In genomic region chr4:134238279-134238651, GRCm38 (mm10) we compare ENCODE assay signal across 7 mouse cellular contexts. TPM values are rescaled to one million over a fixed set of nuclear protein-coding genes. Genes with fewer than 3 reads are reported as not detected.
A peak's percentile ranks its signal among the peaks of the same experiment; 100 is the strongest.
DNase-seq lines count a peak whose midpoint lies in the region; ATAC-seq lines count a peak whose summit lies in the region.

Gene Cnksr1 (minus strand): TSS chr4:134238399.

- H3K36me3 ChIP-seq in hindbrain, embryonic 14.5 days (replicated peaks; ENCODE audit: control insufficient read depth, insufficient read depth): no peaks in the 10 kb centered on the region
- no peaks in the 10 kb centered on the region for H3K36me3 ChIP-seq in liver, embryonic 11.5 days (ENCODE audit: control insufficient read depth, insufficient read depth, low read length)

- no peak within 1 kb of the TSS for H3K27ac ChIP-seq in hindbrain, embryonic 14.5 days
- H3K27ac ChIP-seq in liver, embryonic 11.5 days (ENCODE audit: low read depth, low read length): no peak within 1 kb of the TSS

- no peak within 1 kb of the TSS for H3K9ac ChIP-seq in hindbrain, embryonic 14.5 days
- H3K9ac ChIP-seq in liver, embryonic 11.5 days (ENCODE audit: low read depth, low read length): no peak within 1 kb of the TSS

- peaks cover 18% of the 10 kb centered on the region for H3K27me3 ChIP-seq in hindbrain, embryonic 14.5 days (ENCODE audit: control insufficient read depth, insufficient read depth, low read length)
- H3K27me3 ChIP-seq in liver, embryonic 11.5 days (replicated peaks; ENCODE audit: control insufficient read depth, insufficient read depth, low read length): peaks cover 21% of the 10 kb centered on the region

- H3K4me1 ChIP-seq in hindbrain, embryonic 14.5 days (replicated peaks; ENCODE audit: control insufficient read depth, insufficient read depth, low read length): 0 out of 2 replicates have a peak, but pooled peaks cover 6% of the 10 kb centered on the region
- H3K4me1 ChIP-seq in liver, embryonic 11.5 days (replicated peaks; ENCODE audit: control insufficient read depth, insufficient read depth, low read length): peaks cover 8% of the 10 kb centered on the region

- peak within 1 kb of the TSS; percentile 28 for H3K4me2 ChIP-seq in hindbrain, embryonic 14.5 days (replicated peaks)
- H3K4me2 ChIP-seq in liver, embryonic 11.5 days: peak within 1 kb of the TSS; percentile 53

- peak; percentile 83 for DNase-seq in adipocyte (ENCODE audit: low spot score)
- peak; percentile 73 for DNase-seq in cerebellum, adult 11-12 months
- DNase-seq in gastrocnemius, adult 8-10 months (ENCODE audit: low spot score in 2 of 2): peak; percentile 78 to 89
- DNase-seq in hindbrain, embryonic 14.5 days (ENCODE audit: low spot score): no peak
- no peak for DNase-seq in liver, embryonic 11.5 days (ENCODE audit: low spot score)
- peak; percentile 77 for DNase-seq in ovary, postnatal 14 days (ENCODE audit: low spot score)
- DNase-seq in thymus, postnatal 0 days (ENCODE audit: low spot score): no peak

- H3K4me3 ChIP-seq in hindbrain, embryonic 14.5 days (replicated peaks; ENCODE audit: low read length): no peak within 1 kb of the TSS
- peak within 1 kb of the TSS; percentile 23 for H3K4me3 ChIP-seq in liver, embryonic 11.5 days (ENCODE audit: low read depth, low read length)

- no peak for ATAC-seq in hindbrain, embryonic 14.5 days (ENCODE audit: low FRiP score)
- no peak for ATAC-seq in liver, embryonic 11.5 days (replicated peaks; ENCODE audit: low FRiP score)

- 2% methylated on average over 18 of the region's 18 CpGs for WGBS in hindbrain, embryonic 14.5 days
- WGBS in liver, embryonic 11.5 days: 4% methylated on average over 18 of the region's 18 CpGs

- no peaks in the 10 kb centered on the region for H3K9me3 ChIP-seq in hindbrain, embryonic 14.5 days (ENCODE audit: control insufficient read depth, low read length)
- no peaks in the 10 kb centered on the region for H3K9me3 ChIP-seq in liver, embryonic 11.5 days (ENCODE audit: control insufficient read depth, low read length)

RNA-seq across cellular contexts. Expression of gene Cnksr1, which starts in this region (rescaled TPM):
- total RNA-seq in gastrocnemius, adult 8-10 months (2022): 10 to 100 TPM; 48.7 to 66.3 (median 61.7) TPM
- 0.13 and 0.31 TPM in 2 replicates for polyA plus RNA-seq in hindbrain, embryonic 14.5 days (2014; fragmentation: Nextera tagmentation; extraction: Ambion mirVana)
- 0.26 and 0.51 TPM in 2 replicates for polyA plus RNA-seq in liver, embryonic 11.5 days (2014; fragmentation: Nextera tagmentation; extraction: Ambion mirVana)
- 2.2 and 2.5 TPM in 2 replicates for polyA plus RNA-seq in thymus, postnatal 0 days (2015; fragmentation: Nextera tagmentation; extraction: Ambion mirVana)

Comparison
In these comparisons a context has a peak if more than half of its experiments do, and no peak if none do; other contexts are left out.
1. DNase-seq: peak in adipocyte (single experiment), cerebellum, adult 11-12 months (single experiment), gastrocnemius, adult 8-10 months (2 of 2) and ovary, postnatal 14 days (single experiment); none in hindbrain, embryonic 14.5 days (single experiment), liver, embryonic 11.5 days (single experiment) and thymus, postnatal 0 days (single experiment).